Mouse (Mus musculus): ENCODE data around the gene Pde4d.

Gene Pde4d

GRCm38 (mm10) chr13:109909111-109909510 lies 1459.4 kb downstream of the Pde4d start:
- no peak for DNase-seq

GRCm38 (mm10) chr13:109910915-109911314 lies 1461.2 kb downstream of the Pde4d start:
- DNase-seq = no peak

DNA sequence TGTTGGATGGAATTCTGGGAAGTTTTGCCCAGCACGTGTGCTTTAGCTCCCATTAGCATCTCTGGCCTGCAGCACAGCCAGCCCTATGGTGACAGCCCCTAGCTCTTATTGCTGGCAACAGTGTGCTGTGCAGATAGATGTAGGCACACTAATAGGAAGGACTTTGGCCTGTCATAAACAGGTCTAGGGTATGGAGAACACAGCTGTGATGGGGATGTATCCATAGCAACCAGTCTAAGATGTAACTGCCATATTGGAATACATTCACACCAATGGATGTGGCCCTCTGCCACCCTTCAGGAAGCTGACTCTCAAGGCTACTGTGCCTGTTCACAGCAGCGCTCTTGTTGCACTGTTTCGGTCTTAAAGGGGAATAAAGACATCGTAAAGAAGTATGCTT lies 1462.9 kb downstream of the Pde4d start:
- DNase-seq = no peak

- DNase-seq = no peak
Observed at GRCm38 (mm10) chr13:109914246-109914645, 1464.5 kb downstream of the Pde4d start.

GRCm38 (mm10) chr13:109914846-109915245 lies 1465.1 kb downstream of the Pde4d start:
- peak; percentile 10 to 61 for DNase-seq

- no peak for DNase-seq
Observed at GRCm38 (mm10) chr13:109915501-109915900, 1465.8 kb downstream of the Pde4d start.

GRCm38 (mm10) chr13:109915964-109916363 lies 1466.2 kb downstream of the Pde4d start:
- no peak for DNase-seq

- DNase-seq = no peak
Observed at GRCm38 (mm10) chr13:109917551-109917950, 1467.8 kb downstream of the Pde4d start.

- no peak for DNase-seq
Observed at GRCm38 (mm10) chr13:109918631-109919030, 1468.9 kb downstream of the Pde4d start.

DNA sequence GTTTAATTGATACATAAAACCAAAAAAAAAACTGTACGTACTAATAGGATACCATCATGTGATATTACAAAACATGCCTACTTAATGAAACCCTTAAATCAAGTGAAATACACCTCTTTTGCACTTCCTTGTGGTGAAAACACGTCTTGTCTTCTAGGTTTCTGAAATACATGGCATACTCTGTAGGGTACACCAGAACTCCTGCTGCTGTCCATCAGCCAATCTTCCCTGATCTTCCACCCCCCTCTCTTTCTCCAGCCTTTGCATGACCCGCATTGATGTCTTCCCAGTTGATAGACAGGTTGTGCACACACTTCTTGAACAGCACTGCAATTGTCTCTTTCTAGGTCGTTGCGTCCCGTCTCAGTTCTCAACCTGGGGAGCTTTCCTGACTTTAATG lies 1470.5 kb downstream of the Pde4d start:
- no peak for DNase-seq

GRCm38 (mm10) chr13:109921336-109922038 lies 1471.7 kb downstream of the Pde4d start:
- DNase-seq = no peak

DNA sequence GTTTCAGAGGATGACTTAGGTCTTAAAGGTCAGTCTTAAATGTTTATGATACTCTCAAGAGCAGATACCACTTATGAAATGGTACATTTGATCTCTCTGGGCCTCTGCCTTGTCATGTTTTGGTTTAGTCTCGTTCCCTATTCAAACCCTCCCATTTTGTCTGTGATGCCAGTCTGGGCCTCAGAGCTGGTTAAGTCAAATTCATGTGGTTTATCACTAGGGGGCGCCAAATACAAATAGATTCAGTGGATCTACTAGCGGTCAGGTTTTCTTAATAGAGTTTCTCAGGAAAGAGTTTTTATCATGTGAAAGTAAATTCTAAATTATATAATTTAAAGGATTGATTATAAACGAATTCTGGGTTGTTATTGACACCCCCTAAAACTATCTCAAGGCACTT lies 1472.5 kb downstream of the Pde4d start:
- DNase-seq = peak in 1 of 2 experiments; percentile 57

- DNase-seq = no peak
Observed at GRCm38 (mm10) chr13:109922782-109923181, 1473.0 kb downstream of the Pde4d start.

DNA sequence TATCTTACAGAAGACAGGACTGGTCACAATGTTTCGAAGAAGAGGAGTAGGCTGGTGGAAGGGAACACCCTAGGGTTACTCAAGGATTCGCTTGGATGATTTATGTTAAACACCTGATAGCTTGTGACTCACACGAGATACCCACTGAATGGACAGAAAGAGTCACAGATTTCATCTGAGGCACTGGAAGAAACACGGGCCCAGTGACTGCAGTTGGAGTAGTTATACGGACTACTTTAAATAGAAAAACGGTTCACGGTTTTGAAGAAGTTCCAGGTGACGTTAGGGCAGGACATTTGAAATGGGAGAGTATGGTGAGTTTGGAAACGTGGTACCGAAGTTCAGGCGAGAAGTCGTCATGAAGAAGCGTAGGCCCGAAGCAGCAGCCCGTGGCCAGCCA lies 1475.0 kb downstream of the Pde4d start:
- no peak for DNase-seq

GRCm38 (mm10) chr13:109926277-109926920 lies 1476.7 kb downstream of the Pde4d start:
- no peak for DNase-seq

DNA sequence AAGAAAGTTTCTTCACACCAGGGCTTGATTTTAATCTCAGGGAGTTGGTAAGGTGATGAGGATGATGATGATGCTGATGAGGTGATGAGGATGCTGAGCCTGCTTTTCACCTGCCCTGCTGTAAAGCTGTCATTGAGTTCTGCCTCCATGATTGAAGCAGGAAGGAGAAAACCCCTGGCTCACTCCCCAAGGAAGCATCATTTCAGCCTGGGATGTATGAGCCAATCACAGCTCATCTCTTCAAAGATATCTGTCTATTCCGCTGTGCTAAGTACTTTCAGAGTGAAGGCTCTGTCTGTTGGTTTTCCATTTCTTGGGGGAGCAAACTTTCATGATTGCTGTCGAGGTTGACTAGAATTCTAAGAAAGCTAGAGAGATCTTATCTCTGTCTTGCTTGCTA lies 1478.0 kb downstream of the Pde4d start:
- no peak for DNase-seq

DNA sequence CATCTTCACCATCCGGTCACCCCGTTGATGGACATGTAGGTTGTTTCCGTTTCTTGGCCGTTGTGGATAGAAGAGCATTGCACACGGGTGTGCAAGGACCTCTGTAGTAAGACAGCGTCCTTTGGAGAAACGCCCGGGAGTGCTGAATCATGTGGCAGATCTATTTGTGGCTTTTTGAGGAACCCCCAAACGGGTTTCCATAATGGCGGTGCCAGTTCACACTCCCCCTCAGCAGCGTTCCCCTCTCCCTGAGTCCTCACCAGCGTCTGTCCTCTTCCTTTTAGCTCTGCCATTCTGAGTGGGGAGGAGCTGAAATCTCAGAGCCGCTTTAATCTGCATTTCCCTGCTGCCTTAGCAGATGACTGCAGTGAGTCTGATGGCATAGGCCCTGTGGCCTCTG lies 1482.9 kb downstream of the Pde4d start:
- DNase-seq = no peak

DNA sequence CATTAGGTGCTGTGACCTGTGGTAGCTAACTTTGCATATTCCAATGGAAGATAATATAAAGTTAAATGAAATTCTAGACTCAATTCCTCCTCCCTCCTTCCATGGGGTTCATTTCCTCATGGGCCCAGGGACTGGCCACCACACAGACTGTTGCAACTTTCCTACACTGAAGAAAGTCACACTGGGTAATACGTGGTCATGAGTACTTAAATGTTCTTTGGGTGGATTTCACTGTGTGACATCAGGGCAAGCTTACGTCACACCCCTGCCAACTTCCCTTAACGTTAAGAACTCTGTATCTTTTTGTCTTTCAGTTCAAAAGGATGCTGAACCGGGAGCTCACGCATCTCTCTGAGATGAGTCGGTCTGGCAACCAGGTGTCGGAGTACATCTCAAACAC lies 1483.8 kb downstream of the Pde4d start:
- DNase-seq = no peak

GRCm38 (mm10) chr13:109936866-109937265 lies 1487.1 kb downstream of the Pde4d start:
- no peak for DNase-seq

DNA sequence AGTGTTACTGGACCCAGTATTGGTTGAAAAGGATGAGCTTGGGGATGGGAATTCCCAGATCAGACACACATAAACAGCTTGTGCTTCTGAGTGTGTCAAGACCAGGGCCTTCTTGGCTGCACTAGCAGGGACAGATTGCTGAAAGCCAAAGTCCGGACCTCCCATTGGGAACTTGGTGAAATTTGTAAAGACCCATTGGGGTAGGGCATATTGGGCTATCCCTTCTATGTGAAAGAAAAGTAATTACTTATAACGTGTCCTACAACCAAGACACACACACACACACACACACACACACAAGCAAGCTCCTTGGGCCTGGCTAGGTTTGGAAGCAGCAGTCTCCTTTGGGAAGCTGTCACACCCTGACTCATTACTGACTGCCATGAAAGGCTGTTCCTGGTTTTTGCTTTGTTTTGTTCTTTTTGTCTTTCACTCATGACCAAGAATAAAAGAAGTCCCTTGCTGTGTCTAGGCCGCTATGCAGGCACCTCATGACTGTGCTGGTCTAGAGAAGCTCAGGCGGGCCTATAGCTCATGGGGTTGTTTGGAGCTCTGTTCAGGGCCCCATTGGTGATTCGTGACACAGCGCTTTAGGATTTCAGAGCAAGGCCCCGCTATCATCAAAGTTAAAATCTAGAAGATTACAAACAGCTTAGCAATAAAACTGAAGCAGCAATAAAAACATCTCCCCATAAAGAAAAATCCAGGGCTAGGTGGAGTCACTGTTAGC lies 1495.2 kb downstream of the Pde4d start:
- DNase-seq = no peak

DNA sequence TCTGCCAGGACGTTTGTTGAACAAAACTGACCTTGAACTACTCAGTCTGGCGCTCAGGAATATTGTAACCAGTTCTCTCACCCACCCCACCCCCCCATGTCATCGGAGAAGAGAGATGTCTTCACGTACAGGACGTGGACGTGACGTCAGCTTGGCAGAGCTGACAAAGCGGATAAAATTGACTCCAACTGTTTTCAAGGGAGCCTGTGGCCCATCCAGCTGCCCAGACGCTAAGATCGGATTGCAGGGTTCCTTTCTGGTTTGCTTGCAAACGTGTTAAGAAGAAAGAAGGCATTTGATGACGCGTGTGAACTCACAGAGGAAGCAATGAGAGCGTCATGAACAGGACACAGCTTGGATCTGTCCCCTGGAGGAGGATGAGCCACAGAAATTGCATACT lies 1501.7 kb downstream of the Pde4d start:
- DNase-seq = no peak

DNA sequence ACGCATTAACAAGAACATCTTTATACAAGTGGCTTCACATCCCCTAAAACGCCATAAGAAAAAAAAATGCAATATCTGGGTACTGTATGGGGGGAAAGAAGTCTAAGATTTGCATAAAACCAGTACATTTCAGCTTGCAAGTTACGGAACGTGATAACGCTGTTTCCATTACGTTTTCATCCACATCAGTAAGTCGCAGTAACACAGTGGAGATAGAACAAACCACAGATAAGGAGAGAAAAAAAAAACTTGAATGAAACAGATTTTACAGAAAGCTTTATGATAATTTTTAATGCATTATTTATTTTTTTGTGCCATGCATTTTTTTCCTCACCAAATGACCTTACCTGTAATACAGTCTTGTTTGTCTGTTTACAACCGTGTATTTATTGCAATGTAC lies 1504.4 kb downstream of the Pde4d start:
- no peak for DNase-seq

- DNase-seq = no peak
Observed at GRCm38 (mm10) chr13:109957953-109958352, 1508.2 kb downstream of the Pde4d start.
